Mouse (Mus musculus): ENCODE measurements around the gene Slc17a8.
"Not testable (repeated sequence)": the region's sequence is repeated elsewhere in the genome, so short reads cannot be mapped to it uniquely, and the experiment has no call there.

Slc17a8 gene

DNA sequence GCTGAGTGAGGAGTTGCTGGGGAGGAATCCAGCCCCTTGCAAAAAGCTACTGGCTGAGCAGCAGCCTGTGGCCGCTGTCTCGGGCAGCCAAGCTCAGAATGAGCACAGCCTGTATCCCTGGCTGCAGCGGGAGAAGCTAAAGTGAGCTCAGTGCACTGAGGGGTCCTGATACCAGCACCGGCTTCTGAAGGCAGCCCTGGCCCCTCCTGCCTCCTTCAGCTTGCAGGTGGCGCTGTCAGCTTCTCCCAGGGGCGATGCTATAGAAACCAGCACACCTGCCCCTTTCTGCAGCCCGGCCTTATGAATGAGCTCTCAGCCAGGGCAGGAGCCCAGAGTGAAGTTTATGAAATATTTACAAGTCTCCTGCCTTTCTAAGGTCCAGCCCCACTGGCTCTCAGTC is at the start of gene Slc17a8:
TSS of gene Slc17a8 (minus strand) at position 125 of the 400 bp plus-strand sequence.
- no peak for DNase-seq (ENCODE audit: low spot score in 2 of 2)

GRCm38 (mm10) chr10:89670371-89670770 is 49.3 kb upstream of the Slc17a8 start:
- DNase-seq (ENCODE audit: low spot score in 2 of 2) = not testable (repeated sequence)

GRCm38 (mm10) chr10:89667571-89667970 is 46.5 kb upstream of the Slc17a8 start:
- no peak for DNase-seq (ENCODE audit: low spot score in 2 of 2)

DNA sequence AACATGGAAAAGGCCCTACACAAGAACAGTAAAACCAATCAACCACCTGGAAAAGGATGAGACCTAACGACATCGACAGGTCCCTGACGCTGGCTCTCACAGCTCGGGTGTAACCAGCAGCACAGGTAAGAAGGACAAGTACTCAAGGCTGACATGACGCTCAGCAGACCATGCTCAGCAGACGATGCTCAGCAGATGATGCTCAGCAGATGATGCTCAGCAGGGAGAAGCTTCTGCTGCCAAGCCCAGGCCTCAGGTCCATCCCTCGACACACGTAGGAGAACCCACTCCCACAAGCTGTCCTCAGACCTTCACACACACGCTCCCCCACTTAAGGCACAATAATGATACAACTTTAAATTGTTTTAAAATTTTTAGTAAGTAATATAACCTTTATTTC is 44.6 kb upstream of the Slc17a8 start:
- DNase-seq (ENCODE audit: low spot score in 2 of 2) = no peak

GRCm38 (mm10) chr10:89664977-89665645 is 44.1 kb upstream of the Slc17a8 start:
- DNase-seq (ENCODE audit: low spot score in 2 of 2) = no peak

GRCm38 (mm10) chr10:89656366-89656765 is 35.3 kb upstream of the Slc17a8 start:
- no peak for DNase-seq (ENCODE audit: low spot score in 2 of 2)

DNA sequence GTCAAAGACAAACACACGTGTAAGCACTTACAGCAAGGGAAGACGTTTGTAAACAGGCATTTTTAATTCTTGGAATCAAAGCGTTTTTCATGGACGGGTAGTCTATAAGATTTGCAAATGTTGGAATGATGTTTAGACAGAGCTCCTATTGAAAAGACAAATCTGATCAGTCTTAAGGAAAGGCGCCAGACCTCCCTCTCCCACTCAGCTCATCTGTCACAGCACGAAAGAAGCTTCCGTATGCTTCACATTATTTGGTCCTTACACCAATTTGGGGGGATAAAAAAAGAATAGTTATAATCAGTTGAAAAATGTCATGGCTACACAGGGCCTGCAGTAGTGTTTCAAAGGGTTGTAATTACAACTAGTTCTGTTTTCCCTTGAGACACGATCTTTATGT is 31.9 kb upstream of the Slc17a8 start:
- no peak for DNase-seq (ENCODE audit: low spot score in 2 of 2)

GRCm38 (mm10) chr10:89651691-89652090 is 30.6 kb upstream of the Slc17a8 start:
- no peak for DNase-seq (ENCODE audit: low spot score in 2 of 2)

GRCm38 (mm10) chr10:89646918-89647317 is 25.9 kb upstream of the Slc17a8 start:
- no peak for DNase-seq (ENCODE audit: low spot score in 2 of 2)

DNA sequence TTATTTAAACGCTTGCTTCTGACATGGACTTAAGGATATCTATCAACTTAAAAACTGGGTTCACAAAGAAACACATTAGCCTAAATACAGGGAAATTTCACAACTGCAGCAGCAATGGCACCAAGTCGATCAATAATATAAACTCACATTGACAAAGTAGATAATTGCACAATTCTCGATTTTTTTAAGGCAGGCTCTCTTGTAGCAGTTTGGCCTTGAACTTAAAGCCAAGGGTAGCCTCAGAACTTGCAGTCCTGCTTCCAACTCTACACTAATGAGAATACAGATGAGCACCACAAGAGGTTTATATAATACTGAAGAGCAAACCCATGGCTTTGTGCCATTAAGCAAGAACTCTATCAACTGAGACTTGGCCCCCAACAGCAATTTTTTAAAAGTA is 15.9 kb upstream of the Slc17a8 start:
- no peak for DNase-seq (ENCODE audit: low spot score in 2 of 2)

GRCm38 (mm10) chr10:89635018-89635417 is 14.0 kb upstream of the Slc17a8 start:
- DNase-seq (ENCODE audit: low spot score in 2 of 2) = no peak

DNA sequence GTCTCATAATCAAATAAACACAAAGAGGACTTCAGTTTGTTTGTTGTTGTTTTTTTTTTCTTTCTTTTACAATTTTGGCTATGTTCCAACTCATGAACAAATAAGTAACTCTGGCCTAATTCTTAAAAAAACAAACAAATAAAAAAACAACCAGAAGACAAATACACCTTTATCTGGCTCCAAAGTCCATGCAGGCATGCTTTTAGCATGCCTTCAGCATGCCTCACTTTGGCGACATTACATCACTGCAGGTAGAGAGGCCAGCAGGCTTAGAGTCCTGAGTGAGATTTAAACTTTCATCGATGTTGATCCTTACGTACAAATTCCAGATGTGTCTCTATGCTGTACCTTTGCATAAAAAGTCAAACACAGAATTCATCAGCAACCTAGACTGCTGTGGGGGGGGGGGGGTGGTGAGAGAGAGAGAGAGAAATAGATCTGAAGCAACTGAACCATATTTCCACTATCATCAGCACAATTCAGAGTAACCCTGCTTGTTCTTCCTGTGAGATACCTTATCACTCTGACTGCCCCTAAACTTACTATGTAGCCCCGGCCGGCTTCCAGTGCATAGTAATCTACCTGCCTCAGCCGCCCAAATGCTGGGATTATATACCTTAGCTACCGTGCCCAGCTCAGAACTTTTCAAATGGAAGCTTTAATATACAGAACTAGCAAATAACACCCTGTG is 12.8 kb upstream of the Slc17a8 start:
- no peak for DNase-seq (ENCODE audit: low spot score in 2 of 2)

DNA sequence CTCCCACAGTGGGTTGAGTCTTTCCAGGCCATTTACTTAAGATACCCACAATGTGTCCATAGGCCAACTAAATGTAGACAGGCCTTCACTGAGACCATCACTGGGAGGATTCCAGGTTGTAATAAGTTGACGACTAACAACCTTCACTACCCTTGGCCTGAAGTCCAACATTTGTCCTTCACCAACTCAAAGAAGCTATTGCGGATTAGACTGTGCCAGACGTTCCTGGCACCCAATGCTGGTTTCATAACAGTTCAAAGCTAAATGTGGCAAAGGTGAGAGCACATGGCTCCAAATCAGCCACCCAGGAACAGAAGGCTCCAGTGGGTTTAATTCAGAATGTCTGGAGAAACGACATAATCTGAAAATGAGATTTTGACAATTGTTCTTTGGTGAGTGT is 12.1 kb upstream of the Slc17a8 start:
- DNase-seq (ENCODE audit: low spot score in 2 of 2) = no peak

GRCm38 (mm10) chr10:89631831-89632230 is 10.8 kb upstream of the Slc17a8 start:
- no peak for DNase-seq (ENCODE audit: low spot score in 2 of 2)

DNA sequence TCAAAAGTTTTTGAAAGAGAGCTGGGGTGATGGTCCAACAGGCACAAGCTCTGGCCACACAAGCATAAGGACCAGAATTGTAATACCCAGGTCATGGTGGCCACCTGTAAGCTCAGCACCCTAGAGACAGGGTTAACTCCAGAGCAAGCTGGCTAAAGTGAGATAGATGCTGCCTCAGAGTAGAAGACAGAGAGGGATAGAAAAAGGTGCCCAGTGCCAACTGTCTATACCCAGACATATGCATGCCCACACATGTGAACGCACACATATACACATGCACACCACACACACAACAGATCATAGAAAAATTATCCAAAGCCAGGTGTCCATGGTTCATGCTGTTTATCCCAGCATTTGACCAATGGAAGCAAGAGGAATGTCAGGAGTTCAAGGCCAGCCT is 9.5 kb upstream of the Slc17a8 start:
- no peak for DNase-seq (ENCODE audit: low spot score in 2 of 2)

GRCm38 (mm10) chr10:89630052-89630451 is 9.0 kb upstream of the Slc17a8 start:
- no peak for DNase-seq (ENCODE audit: low spot score in 2 of 2)

GRCm38 (mm10) chr10:89626714-89627113 is 5.7 kb upstream of the Slc17a8 start:
- no peak for DNase-seq (ENCODE audit: low spot score in 2 of 2)

- no peak for DNase-seq (ENCODE audit: low spot score in 2 of 2)
Measured at GRCm38 (mm10) chr10:89624196-89624595, 3.1 kb upstream of the Slc17a8 start.

GRCm38 (mm10) chr10:89599311-89599710 is 21.7 kb downstream of the Slc17a8 start:
- no peak for DNase-seq (ENCODE audit: low spot score in 2 of 2)

- DNase-seq (ENCODE audit: low spot score in 2 of 2) = no peak
Measured at GRCm38 (mm10) chr10:89597275-89597674, 23.8 kb downstream of the Slc17a8 start.

DNA sequence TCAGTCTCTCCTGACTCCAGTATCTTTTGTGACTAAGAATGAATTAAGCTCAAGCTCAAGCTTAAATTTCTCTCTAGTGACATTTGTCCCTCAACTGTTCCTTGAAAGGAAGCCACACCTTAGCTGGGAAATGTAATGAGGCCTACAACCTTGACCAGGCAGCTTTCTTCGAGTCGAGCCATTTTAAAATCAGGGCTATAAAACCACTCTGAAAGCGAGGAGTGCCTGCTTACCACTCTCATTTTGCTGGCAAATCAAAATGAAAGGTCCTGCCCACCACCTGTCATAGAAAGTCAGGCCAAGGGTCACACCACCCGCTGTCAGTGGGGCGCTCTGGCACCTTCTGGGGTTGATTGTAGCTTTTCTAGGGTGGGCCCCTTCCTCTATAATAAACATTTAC is 25.1 kb downstream of the Slc17a8 start:
- DNase-seq (ENCODE audit: low spot score in 2 of 2) = no peak

GRCm38 (mm10) chr10:89595514-89595913 is 25.5 kb downstream of the Slc17a8 start:
- no peak for DNase-seq (ENCODE audit: low spot score in 2 of 2)

DNA sequence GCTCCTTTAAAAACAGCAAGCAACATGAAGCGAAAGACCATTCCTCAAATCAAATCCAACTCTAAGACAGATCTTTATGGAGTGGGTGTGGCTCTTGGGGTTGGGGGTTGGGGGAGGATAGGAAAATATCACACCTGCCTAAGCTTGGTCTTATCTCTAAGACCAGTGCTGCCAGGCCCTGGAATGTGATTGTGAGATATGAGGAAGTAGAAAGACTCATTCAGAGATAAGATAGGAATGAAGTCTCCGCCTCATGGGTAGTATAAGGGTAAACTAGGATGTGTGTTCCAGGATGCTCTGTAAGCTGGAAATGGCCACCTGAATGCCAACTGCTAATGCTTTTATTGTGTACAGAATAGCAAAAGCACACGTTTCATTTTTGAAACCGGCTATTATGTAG is 26.7 kb downstream of the Slc17a8 start:
- DNase-seq (ENCODE audit: low spot score in 2 of 2) = no peak

GRCm38 (mm10) chr10:89592797-89593196 is 28.3 kb downstream of the Slc17a8 start:
- DNase-seq (ENCODE audit: low spot score in 2 of 2) = no peak
